Mouse (Mus musculus) layer of hippocampus, adult 11-12 months (tissue): ENCODE data around the gene Pfkfb3.

Experiments used
- DNase-seq: peaks from one replicate; pipeline ENCODE4 v3.0.0; 2022; ENCODE audit warnings: low spot score

Gene Pfkfb3

GRCm38 (mm10) chr2:11502255-11502765 lies 51.6 kb downstream of the Pfkfb3 start:
- no peak for DNase-seq

DNA sequence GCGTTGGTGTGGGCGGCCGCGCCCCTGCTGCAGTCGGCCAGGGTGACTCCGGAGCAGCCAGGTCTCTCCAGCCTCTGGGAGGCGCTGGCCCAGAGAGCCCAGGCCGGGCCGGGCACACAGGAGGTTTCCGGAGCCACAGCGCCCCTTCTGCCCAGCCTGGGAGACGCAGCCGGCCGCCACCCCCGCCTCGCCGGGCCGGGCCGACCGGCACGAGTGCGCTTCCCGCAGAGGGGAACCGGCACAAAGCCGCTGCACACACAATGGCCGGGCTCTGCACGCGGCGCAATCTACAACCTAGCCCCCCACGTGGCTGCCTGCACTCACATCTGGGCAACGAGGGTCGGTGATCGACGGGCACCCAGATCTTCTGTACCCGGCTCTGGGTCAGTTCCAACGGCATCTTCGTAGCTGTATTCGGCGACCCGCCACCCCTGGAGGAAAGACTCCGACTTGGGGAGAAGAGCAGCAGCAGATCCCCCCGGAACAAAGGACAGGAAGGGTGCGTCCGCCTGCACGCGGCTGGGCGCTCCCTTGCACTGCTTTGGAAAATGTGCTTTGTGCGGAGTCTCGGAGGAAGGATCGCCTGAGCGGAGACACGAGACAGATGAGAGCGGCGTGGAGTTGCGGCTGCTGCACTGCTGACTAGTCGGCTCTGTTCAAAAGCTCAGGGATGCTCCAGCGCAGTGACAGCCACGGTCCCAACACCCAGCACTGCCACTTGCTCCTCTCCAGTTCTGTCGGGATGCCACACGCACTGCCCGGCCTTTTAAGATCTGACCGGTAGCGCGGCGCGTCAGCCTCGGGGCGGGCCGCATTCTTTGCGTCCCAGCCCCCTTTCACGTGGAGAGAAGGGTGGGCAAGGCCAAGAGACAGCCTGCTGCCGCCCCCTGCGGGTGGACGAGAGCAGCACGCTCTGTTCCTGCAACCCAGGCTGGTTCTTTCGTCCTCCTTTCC lies 52.3 kb downstream of the Pfkfb3 start:
- peak; percentile 95 for DNase-seq

- peak; percentile 28 for DNase-seq
Measured at GRCm38 (mm10) chr2:11500666-11501065, 53.2 kb downstream of the Pfkfb3 start.

GRCm38 (mm10) chr2:11496601-11497031 lies 57.3 kb downstream of the Pfkfb3 start:
- peak; percentile 83 for DNase-seq

GRCm38 (mm10) chr2:11494841-11495255 lies 59.0 kb downstream of the Pfkfb3 start:
- DNase-seq: peak; percentile 38

- no peak for DNase-seq
Measured at GRCm38 (mm10) chr2:11492855-11493254, 61.0 kb downstream of the Pfkfb3 start.

GRCm38 (mm10) chr2:11491471-11491870 lies 62.4 kb downstream of the Pfkfb3 start:
- DNase-seq: no peak

- no peak for DNase-seq
Measured at GRCm38 (mm10) chr2:11490554-11490953, 63.3 kb downstream of the Pfkfb3 start.

GRCm38 (mm10) chr2:11483226-11483625 lies 70.7 kb downstream of the Pfkfb3 start:
- no peak for DNase-seq

DNA sequence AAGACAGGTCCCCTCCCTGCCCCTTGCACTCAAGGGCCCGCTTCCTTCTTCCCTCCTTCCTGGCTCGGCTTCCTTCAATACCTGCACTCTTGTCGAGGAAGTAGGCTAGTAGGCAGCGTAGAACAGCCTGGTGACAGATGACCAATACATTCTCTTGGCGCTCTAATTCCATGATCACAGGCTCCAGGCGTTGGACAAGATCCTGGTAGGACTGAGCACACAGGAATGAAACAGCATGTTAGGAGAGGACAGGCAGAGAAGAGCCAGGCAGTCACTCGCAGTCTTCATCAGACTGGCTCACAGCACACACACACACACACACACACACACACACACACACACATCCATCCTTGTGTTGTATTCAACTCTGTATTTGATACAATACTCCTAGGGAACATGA lies 71.5 kb downstream of the Pfkfb3 start:
- DNase-seq: no peak

- no peak for DNase-seq
Measured at GRCm38 (mm10) chr2:11478960-11479359, 74.9 kb downstream of the Pfkfb3 start.

GRCm38 (mm10) chr2:11475316-11475715 lies 78.6 kb downstream of the Pfkfb3 start:
- no peak for DNase-seq

- no peak for DNase-seq
Measured at GRCm38 (mm10) chr2:11464661-11465099, 89.2 kb downstream of the Pfkfb3 start.

- no peak for DNase-seq
Measured at GRCm38 (mm10) chr2:11460976-11461375, 92.9 kb downstream of the Pfkfb3 start.

- no peak for DNase-seq
Measured at GRCm38 (mm10) chr2:11458494-11458893, 95.4 kb downstream of the Pfkfb3 start.

GRCm38 (mm10) chr2:11457904-11458303 lies 96.0 kb downstream of the Pfkfb3 start:
- DNase-seq: no peak

GRCm38 (mm10) chr2:11448711-11449110 lies 105.2 kb downstream of the Pfkfb3 start:
- DNase-seq: no peak

DNA sequence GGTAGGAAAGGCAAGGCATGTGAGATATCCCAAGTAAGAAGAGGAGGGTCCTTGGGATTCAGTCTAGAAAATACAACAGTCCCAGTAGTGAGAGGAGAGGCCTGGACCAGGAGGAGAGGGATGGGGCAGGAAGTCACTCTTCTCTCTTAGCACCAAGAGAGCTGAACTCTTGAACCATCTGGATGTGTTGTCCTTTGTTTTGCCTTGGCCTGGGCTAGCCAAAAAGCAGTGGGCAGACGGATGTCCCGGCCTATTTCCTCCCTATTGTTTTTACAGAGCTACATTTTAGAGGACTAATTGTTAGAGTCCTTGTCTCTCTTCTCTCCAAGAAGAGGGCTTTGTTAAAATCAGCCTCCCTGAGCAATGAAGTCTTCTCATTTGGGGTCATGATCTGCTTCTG lies 106.0 kb downstream of the Pfkfb3 start:
- DNase-seq: no peak

DNA sequence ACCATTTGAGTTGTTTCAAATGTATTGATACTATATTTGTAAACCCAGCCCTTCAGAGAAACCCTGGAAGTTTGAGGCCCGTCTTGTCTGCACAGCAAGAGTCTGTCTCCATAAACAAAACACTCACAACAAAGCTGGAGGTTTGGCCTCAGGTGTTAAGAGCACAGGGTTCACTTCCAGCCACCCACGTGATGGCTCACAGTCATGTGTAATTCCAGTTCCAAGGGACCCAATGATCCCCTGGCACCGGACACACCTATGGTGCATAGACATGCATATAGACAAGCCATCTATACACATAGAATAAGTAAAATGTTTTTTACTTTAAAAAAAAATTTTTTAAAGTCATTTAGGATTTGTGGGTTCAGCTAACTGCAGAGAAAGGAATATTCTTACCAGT lies 108.2 kb downstream of the Pfkfb3 start:
- DNase-seq: no peak

GRCm38 (mm10) chr2:11441864-11442263 lies 112.0 kb downstream of the Pfkfb3 start:
- DNase-seq: no peak

GRCm38 (mm10) chr2:11438231-11438954 lies 115.5 kb downstream of the Pfkfb3 start:
- DNase-seq: no peak

DNA sequence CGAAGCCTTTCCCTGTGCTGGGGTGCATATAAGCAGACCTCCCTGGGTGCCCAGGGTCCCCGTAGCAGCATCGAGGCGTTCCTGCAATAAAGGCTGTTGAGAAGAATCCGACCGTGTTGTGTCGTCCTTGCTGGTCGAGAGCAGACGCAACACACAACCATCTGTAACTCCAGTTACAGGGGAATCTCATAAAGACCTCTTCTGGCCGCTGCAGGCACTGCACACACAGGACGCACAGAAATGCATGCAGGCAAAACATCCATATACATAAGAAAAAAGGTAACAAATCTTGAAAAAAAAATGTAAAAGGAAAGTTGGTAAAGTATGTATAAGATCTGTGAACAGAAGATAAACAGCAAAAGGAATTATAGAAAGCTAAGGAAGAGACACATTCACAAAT lies 117.5 kb downstream of the Pfkfb3 start:
- no peak for DNase-seq

GRCm38 (mm10) chr2:11433353-11433752 lies 120.5 kb downstream of the Pfkfb3 start:
- DNase-seq: no peak
